Mouse (Mus musculus) activated CD4-positive, CD25-positive, alpha-beta regulatory T cell, adult 4 months (primary cell): ENCODE measurements around the gene Pcsk6. TPM values are rescaled to one million over a fixed set of nuclear protein-coding genes. Genes with fewer than 3 reads are reported as not detected.
"Not testable (repeated sequence)": the region's sequence is repeated elsewhere in the genome, so short reads cannot be mapped to it uniquely, and the experiment has no call there.

ENCODE experiments used
- ATAC-seq: one replicate; pipeline ENCODE4 v1.8.0; 2017
- polyA plus RNA-seq, 2 experiments: library from polyadenylated mRNA; unstranded; fragments of 100-300 nt; shearing (Covaris generic); gene quantifications; one replicate each; pipeline ENCODE4 v1.2.1; 2017

Gene Pcsk6
- polyA plus RNA-seq, 2 experiments from 2014 or later = not detected

DNA sequence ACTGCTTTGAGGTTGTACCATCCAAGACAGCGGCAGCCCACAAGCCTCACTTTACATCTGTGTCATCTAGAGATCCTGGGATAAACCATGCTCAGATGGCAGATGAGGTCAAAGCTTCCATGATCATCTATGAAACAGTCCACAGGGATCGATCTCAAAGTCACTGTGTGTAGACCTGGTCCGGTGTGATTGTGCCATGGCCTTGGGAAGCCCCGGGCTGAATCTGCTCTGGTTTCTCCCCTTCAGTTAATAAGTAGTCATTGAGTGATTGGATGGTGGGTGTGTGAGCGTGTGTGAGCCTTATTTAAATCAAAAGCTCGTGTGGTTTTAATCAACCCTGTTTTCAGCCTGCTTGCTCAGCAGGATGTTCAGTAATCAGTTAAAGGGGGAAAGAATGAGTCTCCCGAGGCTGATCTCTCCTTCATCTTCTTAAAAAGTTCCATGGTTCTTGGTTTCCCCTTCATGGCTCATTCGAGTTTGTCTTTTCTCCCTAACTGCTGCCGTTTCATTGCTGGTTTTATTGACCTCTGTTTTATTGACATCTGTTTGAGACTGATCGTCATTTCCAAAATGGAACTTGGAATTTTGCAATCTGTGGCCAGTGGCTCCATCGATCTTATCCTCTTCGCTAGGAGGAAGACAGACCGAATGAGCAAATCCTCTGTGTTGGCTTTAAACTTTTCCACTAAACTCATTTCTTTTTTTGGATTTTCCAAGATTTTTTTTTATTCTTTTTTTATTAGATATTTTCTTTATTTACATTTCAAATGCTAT lies 142.5 kb downstream of the Pcsk6 start:
- no peak for ATAC-seq

DNA sequence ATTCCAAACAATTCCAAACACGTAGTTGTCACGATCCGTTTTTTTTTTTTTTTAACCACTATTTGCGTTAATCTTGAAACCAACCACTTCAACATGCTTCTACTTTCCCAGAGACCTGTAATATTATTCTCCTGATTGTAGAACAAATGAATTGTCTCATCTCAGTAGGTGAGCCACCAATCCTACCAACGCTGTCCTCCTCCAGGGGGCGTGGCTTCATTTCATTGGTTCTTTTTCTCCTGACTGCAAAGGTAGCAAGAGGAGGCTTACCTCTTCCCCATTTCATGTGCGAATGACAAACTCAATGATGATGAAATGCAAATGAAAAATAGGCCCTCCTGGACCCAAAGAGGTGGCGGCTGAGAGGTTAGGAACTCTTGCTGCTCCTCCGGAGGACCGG lies 143.5 kb downstream of the Pcsk6 start:
- no peak for ATAC-seq

DNA sequence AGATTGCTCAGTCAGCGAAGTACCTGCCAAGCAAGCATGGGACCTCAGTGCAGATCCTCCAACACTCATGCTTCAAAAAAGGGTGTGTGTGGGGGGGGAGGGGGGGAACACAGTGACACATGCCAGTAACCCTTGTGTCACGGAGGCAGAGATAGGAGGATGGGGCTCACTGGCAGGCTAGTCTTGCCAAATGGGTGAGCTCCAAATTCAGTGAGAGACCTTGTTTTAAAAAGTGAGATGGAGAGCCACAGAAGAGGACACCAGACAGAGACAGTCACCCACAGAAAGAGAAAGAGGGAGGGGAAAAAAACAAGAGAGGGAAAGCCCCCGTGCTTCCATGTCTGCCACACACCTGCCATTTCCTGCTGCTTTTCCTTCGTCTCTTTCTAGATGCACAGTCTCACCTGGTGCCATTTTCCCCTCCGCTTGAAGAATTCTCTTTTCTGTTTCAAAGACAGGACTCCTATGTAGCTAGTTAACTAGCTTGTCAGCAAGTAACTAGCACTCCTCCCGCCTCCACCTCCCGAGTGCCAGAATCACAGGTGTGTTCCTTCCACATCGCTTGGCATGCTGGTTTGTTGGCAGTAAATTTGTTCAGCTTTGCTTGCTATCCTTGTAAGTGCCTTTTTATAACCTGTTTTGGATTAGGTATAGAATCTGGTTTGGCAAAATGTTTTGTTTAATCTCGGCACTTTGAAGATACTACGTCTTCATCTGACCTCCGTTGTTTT lies 146.8 kb downstream of the Pcsk6 start:
- no peak for ATAC-seq

DNA sequence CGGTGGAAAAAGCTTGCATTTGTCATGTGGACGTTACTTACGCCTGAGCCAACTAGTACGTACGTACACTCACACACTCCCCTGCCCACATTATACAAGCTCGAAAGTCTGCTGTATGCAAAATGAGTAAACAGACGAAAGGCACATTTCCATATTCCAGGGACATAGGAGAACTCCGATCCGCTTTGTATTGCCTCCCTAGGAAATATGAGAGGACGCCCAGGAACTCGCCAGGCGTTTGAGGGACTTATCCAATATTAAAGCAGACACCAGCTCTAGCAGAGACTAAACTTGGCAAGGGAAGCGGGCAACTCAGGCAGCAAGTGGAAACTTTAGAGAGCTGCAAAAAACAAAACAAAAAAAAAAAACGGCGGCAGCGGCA lies 147.3 kb downstream of the Pcsk6 start:
- no peak for ATAC-seq

DNA sequence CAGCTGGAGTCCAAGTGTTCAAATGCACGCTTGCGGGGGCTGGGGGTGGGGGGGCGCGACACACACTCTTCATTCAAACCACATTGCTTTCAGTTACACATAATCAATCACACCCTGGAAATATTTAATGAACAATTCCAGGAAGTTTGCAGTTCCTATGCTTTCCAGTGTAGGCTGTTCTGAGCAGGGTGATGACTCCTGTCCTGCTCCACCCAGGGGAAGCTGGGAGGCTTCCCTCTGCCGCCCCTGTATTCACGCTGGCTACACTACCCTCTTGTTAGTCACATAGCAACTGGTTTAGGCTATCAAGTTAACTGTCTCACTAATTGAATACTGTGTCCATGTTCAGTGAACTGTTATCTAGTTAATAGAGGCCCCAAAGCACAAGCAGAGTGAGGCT lies 149.0 kb downstream of the Pcsk6 start:
- ATAC-seq = no peak

DNA sequence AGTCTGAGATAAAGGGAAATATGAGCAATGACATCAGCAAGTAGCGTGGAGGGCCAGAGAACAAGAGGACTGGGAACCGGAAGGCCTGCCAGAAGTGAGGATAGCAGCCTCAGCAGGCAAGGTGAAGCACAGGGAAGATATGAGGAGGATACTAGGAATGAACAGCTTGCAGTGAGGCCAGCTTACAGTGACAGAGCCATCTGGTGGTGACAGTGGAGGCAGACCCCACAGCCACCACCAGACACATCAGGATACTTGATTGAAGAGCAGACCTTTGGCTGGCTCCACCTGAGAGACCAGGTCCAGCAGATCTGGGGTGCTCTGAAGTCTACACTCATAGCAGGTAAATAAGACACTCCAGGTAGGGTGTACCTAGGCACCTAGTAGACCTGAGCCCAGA lies 166.2 kb downstream of the Pcsk6 start:
- ATAC-seq = no peak

DNA sequence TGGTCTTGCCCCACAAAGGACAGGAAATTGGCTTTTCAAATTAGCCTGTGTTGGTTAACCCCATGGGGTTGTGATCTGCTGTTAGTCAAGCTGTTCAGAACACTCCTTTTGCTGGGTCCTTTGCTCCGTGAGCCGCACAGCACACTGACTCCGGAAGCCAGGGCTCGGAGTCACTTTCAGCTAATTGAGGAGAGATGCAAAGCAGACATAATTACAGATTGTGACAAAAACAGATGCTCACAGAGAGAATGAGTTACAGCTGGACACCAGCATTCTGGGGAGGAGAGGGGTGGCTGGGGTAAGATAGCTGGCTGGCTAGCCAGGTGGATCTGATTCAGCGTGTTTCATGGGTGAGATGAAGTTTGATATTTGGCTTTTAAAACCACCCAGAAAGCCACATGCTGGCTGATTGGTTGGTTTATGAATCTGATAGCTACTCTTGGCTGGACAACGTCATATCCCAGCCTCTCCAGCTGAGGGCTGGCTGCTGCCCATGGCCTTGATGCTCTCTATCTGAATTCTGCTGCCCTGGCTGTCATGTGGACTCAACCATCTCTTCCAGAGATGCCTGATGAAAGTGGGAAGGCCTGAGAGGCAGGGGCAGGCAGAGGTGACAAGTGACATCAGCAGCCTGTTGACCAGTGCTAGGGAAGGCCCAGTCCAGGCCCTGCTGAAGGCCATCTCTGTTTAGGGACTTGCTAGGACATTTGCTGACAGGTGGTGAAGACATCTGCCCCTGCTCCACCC lies 167.4 kb downstream of the Pcsk6 start:
- ATAC-seq = no peak

DNA sequence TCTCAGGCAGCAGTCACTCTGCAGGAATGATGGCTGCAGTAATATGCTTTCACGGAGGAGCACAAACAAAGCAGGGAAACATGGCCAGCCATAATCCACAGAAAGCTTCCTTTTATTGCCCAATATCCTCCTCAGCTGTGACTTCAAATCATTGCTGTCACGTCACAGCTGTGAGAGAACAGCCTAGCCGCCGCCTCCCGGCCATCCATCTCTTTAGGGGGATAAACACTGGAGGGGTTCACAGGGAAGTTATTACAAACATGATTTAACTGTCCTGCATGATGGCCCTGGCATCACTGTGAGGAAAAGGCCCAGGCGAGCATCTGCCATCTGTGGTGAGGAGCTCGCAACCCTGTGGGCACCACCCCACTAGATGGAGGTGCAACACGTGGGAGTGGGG lies 175.3 kb downstream of the Pcsk6 start:
- no peak for ATAC-seq

DNA sequence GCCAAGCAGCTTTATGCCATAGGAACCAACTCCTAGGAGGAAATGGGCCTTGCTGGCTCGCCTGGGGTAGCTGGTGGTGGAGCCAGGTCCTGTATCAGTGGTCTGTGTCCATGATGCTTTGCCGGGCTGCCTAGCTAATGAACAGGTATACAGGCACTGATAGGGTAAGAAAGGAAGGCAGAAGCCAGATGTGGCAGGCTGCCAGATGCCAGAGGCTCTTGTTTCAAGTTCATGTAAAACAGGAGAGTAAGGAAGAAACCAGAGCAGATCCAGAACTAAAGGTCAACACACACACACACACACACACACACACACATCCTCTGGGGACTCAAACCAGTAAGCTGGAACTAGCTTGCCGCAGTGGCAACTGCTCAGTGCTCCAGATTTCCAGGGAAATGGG lies 176.7 kb downstream of the Pcsk6 start:
- ATAC-seq = no peak

DNA sequence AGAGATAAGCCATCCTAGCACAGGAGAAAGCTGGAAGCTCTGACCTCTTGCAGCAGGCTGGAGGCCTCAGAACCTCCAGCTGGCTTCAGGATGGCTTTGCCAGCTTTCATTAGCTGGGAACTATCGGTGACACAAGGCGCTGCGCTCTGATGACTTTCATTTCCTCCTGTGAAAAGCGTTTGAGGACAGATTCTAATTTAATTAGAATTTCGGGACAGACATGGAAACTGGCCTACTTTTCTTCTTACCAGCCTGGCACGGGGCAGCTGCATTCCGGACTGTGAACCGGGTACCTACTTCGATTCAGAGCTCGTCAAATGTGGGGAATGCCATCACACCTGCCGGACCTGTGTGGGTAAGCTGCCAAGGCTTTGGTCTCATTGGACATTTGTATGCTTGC lies 177.2 kb downstream of the Pcsk6 start:
- no peak for ATAC-seq

DNA sequence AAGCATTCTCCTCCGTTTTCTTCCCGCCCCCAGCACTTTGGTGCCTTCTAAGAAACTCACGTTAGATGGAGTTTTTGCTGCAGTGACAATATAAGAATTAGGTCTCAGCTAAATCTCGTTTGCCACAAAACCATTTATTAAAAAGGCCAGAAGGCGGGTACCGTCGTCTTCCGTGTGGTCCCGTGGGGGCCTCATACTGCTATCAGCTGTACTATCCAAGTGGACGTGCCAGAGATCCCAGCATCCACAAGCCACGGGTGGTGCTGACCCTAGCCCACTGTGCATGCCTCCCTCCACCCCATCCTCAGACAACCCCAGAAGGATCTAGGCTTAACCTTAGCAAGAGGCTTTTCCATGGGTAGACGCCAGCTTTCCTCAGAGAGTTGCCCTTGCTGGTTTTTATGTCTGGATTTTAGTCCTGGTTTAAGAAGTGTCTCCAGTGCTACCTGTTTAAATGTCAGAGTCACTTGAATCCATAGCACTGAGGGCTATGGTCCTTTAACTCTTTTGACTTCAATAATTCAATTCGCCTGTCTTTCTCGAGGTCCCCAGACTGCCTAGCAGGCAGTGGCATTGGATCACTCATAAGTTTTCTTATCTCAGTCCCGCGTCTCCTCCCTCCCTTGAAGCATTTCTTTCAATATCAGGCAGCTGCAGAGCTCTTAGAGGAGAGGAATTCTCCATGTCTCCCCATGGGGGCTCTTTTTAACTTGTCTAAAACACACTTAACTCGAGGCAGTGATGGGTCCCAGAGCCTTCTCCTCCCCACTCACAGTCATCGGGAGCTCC lies 178.7 kb downstream of the Pcsk6 start:
- no peak for ATAC-seq

DNA sequence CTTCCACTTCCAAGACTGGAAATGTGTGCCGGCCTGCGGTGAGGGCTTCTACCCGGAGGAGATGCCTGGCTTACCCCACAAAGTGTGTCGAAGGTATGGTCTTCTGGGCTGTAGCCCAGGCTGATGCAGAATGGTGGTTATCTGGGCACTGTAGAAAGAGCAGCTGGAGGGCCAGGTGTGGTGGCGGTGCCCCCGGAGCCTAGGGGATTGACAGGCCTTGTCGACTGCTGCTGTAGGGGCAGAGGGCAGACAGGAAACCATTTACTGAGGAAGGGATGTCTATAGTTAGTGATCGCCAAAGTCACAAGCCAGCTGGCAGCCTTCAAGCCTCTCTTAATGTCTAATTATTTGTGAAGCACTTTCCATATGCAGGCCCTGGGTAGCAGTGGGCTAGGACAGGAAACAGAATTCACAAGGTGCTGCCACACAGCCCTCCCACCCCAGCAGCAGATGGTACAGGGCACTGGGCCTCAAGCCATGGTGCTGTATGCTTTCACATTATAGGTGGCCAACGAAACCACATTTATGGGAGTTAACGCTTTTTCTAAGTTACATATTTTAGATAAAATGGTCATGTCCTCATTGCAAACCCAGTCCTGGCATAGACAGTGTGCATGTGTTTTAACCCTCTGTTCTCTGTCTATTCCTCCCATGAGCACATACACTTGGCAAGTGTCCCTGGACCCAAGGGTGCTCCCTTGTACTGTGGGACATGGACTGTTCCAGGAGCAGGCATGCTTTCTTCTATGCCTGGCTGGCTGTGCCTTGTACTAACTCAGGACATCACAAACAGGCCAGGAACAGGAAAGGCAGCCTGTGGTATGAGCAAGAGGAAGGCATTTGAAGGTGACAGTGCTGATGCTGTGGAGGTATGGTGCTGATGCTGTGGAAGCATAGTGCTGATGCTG lies 182.3 kb downstream of the Pcsk6 start, which contains the start of gene Gm45213:
Gene Gm45213, plus strand, starts transcription at position 51 of the 908 bp plus-strand sequence.
- ATAC-seq = no peak

DNA sequence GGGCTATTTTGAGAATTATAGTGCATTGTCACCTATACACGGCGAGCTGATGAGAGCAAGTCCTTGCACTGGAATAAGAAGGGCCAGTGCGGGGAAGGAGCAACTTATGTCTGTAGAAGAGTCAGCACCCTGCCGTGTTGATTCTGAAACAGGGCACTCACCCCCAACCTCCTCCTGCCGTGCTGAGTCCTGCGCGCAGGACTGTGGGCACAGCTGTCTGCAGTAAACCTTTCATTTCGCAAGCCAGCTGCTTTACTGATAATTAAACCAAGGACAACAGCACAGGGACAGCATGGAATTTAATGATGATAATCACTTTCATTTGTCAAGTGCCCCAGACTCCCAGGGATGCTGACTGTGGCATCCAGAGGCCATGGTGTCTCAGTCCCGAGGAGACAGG lies 183.1 kb downstream of the Pcsk6 start:
- ATAC-seq = no peak

DNA sequence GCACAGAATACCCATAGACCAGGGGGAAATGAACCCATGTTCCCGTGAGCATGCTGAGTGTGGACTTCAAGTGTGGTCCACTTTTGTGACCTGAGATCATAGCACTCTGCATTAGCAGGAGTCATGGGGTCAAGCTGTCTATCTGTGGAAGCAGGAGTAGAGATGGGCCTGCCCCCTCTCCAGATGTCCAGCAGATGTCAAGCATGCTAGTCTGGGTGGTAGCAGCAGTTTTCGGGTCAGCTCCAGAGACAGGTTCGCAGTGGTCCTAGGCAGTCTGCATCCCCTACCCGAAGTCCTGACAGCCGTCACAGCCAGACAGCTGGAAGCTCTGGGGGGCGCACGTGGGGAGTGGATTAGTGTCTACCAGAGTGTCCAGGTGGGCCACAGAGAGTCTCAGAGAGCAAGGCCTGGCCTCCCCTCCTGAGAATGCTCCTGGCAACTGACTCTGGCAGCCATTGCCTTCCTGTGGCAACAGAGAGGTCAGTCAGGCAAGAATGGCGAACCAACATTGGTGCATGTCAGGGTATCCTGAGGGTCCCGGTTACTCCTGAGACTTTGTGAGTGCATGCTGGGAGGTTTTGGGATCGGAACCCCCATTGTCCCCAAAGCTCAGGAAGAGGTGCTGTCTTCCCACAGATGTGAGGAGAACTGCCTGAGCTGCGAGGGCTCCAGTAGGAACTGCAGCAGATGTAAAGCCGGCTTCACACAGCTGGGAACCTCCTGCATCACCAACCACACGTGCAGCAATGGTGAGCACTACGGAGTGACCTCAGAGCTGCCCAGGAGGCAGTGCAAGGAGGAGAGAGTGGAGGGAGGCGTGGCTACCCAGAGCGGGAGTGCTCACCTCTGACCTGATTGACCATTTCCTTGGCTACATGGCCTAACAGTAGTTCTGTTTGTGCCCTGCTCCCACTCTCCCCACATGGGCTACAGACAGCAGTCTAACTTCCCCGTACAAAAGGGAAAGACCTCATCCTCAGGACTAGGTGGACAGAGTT lies 185.7 kb downstream of the Pcsk6 start:
- no peak for ATAC-seq

DNA sequence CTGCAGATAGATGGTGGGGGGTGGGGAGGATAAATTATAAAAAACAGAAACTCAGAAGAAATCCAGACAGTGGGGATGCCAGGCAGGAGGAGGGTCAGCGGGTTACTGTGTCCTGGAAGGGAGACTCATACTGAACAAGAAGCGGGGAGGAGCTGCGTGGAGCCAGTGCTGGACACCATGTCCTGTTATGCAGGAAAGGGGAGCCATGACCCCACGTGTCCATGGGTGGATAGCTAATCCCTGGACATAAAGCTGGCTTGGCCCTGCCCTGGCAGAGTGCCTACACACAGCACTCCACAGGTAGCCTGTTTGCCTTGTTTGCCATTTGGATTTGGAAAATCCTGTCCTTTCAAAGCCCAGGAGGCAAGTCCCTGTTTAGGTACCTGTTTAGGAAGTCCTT lies 186.4 kb downstream of the Pcsk6 start:
- no peak for ATAC-seq

DNA sequence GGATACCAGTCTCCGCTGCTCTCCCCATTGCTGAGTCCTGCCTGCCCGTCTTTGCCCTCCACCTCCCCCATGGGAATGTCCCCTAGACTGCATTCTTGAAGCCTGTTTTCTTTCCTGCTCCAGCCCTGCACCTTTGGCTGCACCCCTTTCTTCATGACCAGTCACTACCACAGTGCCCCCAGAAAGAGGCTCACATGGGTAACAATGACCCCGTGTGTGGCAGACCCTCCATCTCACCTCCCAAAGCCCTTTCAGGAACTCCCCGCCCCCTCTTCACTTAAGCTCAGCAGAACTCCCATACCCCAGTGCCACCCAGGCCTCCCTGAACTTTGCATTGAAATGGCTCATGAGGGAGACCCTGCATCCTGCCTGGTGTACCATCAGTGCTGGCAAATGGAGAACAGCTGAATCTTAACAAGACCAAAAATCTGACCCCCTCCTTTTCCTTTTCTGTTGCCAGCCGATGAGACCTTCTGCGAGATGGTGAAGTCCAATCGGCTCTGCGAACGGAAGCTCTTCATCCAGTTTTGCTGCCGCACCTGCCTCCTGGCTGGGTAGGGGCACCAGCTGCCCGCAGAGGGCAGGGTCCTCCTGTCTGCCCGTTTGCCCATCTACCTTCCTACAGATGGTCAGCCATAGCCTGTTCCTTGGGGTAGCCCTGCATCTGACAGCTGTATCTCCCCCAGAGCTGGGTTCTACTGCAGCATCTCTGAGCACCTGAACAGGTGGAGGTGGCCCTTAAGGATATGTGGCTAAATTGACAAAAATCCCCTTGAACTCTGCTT lies 187.1 kb downstream of the Pcsk6 start:
- ATAC-seq = no peak

DNA sequence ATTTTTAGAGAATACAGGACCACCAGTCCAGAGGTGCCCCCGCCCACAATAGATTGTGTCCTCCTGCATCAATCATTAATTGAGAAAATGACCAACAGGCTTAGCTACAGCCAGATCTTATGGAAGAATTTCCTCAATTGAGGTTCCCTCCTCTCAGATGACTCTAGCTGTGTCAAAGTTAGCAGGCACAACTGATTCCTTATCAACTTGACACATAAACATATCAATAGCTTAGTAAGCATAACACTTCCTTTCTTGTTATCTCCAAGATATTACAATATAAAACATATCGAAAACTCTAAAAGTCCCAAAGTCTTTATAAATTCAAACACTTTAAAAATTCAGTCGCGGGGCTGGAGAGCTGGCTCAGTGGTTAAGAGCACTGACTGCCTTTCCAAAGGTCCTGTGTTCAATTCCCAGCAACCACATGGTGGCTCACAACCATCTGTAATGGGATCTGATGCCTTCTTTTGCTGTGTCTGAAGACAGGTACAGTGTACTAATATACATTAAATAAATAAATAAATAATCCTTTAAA lies 192.5 kb downstream of the Pcsk6 start:
- ATAC-seq = no peak

DNA sequence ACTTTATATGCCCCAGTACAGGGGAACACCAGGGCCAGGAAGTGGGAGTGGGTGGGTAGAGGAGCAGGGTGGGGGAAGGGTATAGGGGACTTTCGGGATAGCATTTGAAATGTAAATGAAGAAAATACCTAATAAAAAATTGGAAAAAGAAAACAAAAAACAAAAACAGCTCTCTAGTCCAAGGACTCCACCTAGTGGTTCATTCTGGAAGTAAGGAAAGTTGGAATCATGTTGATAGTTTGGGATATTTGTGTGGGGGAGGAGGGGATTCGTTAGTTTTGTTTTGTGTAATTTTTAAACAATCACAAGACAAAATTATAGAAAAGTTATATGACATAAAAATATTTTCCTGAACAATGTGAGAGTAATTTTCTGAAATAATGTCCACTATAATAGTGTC lies 193.8 kb downstream of the Pcsk6 start:
- ATAC-seq = not testable (repeated sequence)

DNA sequence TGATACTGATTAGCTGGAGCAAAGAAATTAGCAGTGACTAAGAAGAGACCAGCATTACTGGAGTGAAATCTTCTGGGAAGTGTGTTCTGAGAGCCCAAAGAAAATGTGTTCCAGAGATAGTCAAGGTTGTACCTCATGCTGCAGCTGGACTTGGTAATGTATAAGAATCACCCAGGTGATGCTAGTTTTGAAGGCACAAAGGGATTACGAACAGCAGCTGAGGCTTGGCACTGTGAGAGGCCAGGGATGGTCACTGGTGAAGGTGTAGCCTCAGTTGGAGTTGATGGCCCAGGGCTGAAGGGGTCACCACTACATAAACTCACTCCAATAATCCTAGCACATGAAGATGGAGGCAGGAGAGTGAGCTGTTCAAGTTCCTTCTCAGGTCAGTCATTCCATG lies 197.2 kb downstream of the Pcsk6 start, which contains the start of gene Snrpa1:
Gene Snrpa1, plus strand, starts transcription at position 301 of the 400 bp plus-strand sequence.
- no peak for ATAC-seq
